Mouse (Mus musculus): ENCODE results near the gene Tbcd.
"Not testable (repeated sequence)": the region's sequence is repeated elsewhere in the genome, so short reads cannot be mapped to it uniquely, and the experiment has no call there.

Tbcd gene

GRCm38 (mm10) chr11:121655807-121656511, 204.2 kb downstream of the Tbcd start:
- no peak for DNase-seq

- DNase-seq: no peak
Observed at GRCm38 (mm10) chr11:121658151-121658550, 206.4 kb downstream of the Tbcd start.

GRCm38 (mm10) chr11:121660604-121661003, 208.9 kb downstream of the Tbcd start:
- not testable (repeated sequence) for DNase-seq

GRCm38 (mm10) chr11:121661116-121661515, 209.4 kb downstream of the Tbcd start:
- no peak for DNase-seq

All from embryo, embryonic 11 days (tissue).